Mouse (Mus musculus) layer of hippocampus, adult 9-10 months (tissue): ENCODE measurements around the gene Sec14l5.
A peak's percentile ranks its signal among the peaks of the same experiment; 100 is the strongest.

Experiments used
- DNase-seq: peaks from one replicate; pipeline ENCODE4 v3.0.0; 2022; ENCODE audit warnings: low spot score

Gene Sec14l5

DNA sequence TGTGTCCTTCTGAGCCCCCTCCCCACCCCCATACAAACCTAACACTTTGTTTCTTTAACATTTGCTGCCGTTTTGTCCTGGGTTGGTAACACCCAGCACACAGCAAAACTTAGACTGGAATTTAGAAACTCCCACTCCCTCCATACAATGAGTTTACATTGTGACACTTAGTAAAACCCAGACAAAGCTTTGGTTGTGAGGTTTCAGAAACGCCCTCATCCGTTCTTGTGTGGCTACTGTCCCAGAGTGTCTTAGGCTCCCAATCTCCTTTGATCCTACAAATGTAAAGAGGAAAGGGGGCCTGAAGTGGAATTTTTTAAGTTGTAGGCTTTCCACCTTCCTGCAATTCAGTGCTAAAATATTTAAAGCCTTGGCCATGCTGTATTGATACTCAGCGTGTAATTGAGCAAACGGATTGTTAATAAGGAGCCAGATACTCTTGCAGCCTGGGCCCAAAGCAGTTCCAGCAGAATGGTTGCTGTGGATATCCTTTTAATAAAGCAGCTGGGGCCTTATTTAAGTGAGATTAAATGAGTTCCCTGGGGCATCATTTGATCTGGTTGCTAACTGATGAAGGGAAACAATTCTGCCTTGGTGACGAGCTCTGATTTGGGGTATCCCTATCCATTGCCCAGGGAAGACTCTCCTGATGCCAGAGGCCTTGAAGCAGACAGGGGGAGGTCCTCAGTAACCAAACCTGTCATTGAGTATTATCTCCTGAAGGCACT lies 6.6 kb downstream of the Sec14l5 start:
- DNase-seq, result no peak

DNA sequence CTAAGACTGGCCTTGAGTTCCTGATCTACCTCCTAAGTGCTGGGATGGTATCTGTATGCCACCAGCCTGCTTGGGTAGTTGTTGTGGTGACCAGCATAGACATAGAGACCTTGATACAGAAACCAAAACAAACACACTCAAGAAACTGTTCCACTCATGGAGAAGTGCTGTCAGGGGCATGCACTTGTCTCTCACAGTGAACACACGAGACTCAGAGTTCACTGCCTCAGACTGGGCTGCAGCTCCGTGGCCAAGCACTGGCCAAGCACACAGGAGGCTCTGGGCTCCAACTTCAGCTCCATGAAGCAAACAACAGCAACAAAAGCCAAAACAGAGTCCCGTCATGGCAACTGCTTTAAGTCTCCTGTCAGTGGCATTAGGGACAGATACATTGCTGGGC lies 8.1 kb downstream of the Sec14l5 start:
- DNase-seq, result no peak

DNA sequence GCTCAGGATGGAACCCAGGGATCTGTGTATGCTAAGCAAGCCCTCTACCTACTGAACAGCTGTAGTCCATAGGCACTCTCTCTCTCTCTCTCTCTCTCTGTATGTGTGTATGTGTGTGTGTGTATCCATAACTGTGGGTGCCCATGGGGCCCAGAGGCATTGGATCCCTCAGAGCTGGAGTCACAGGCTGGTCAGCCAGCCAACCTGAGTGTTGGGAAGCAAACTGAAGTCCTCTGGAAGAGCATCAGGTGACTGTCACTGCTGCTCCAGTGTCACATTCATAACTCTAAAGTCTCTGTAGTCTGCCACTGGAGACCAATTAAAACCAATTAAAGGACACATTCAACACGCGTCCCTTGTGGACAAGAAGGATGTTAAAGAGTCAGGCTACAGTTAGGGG lies 9.6 kb downstream of the Sec14l5 start:
- DNase-seq, result no peak

DNA sequence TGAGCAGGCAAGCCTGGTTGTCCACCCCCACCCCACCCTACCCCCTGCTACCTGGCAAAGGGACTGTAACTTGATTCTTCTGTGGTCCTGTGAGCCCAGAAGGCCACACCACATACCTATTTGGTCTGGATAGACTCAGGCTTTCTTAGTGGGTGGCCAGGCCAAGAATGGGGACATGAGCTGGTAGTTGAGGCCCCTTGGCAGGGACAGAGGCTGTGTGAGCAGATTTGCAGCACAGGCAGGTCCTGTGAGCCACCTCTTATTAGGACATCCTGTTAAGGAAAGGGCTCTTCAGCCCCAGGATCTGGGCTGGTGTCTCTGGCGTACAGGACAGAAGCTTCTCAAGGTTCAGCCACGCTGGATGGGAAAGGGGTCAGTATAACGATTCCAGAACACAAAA lies 10.2 kb downstream of the Sec14l5 start:
- DNase-seq, result no peak

DNA sequence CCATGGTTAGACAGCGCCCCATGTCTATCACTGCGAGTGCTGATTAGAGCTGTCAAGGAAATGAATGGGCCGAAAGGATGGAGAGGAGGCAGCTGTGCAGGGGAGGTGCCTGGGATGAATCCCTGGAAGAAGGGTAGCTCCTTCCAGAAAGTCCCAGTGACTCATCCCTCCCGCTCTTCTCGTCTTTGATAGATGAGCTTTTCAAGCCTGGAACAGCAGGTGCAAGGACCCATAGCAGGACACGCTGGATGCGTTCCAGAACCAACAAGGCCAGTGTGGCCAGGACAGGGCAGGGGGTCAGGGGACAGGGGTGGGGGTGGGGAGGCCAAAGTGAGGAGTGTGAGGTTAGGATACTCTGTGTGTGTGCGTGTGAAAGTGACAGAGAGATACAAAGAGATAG lies 12.3 kb downstream of the Sec14l5 start:
- DNase-seq, result no peak

DNA sequence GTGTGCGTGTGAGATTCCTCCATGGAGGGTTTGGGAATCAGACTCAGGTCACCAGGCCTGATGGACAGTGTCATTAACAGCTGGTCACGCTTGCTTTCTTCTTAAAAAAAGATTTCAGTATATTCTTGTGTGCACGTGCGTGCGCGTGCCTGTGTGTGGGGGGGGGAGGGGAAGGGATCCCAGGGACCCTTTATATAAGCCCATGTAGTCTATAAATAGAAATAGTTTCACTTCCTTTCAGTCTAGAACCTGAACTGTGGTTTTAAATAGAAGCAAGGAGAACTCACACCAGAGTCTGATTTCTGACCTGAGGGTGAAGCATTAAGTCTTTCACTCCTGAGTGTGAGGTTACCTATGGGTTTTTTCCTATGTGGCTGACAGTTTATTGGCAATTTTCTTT lies 17.4 kb downstream of the Sec14l5 start:
- no peak for DNase-seq

DNA sequence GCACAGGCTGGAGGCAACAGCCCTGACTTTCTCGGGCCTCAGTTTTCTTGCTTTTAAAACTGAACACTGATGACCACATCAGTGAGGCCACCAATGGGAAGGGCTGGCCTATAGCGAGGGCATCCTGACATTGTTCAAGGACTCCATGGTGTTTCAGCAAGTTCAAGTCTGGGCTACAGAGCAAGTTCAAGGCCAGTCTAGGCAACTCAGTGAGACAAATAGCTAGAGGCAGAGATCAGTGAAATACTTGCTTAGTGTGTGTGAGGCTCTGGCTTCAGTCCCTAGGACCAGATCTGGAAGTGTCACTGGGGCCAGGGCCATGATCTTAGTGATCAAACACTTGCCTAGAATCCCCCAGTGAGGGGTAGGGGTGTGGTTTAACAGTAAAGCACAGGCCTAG lies 21.1 kb downstream of the Sec14l5 start:
- DNase-seq, result no peak

DNA sequence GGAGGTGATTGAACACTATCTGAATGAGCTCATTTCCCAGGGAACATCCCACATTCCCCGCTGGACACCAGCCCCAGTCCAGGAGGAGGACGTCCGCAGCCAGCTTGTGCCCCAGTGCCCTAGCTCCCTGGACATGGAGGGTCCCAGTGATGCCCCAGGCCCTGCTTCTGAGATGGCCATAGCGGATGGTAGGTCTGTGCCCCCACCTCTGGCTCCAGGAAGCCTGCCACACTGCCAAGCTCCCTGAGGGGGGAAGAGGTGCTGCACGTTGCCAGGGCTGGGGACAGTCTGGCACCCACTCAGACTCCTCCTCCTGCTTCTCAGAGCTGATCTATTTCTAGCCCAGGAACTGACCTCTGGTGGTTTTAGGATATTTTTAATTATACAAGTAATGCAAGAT lies 21.9 kb downstream of the Sec14l5 start:
- no peak for DNase-seq

DNA sequence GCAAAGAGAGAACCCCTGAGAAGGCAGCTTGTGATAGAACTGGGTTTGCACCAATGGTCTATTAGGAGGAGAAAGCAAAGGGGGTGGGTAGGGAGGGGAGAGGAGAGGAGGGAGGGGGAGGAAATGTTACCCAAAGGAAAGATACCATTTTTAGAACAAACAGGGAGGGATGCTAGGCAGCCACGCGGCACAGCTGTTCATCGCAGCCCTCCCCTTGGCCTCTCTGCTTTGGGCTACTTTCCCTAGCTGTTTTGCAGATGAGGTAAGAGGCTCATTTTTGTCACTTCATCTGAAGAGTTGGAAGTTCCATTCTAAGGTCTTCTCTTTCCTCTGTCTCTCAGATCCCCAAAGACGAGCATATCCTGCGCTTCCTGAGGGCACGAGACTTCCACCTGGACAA lies 25.7 kb downstream of the Sec14l5 start:
- DNase-seq, result no peak

DNA sequence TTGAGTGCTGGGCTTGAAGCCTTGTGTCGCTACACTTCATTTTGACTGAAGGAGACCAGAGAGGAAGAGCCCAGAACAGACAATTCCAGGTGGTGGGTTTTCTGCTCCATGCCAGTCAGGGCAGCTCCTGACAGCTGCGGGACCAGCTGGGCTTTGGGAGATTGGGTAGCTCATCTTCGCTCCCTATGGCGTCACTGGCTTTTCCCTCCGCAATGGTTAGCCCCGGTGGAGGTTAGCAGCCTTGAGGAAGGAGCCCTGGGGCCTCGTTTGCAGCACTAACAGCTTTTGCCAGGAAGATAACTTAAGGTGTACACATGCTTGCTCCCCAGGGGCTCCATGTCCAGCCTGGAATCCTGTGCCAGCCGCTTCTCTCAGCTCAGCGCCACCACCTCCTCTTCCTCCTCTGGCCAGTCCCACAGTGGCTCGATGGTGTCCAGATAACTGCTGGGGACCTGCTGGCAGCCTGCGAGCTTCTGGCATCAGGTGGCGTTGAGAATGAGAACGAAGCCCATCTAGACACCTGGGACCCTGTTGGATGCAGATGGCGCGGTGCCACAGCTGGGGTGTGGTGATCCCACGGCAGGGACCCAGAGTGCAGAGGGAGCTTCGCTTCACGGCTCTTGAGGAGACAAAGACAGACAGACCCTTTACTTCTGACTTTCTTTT lies 36.5 kb downstream of the Sec14l5 start:
- no peak for DNase-seq

DNA sequence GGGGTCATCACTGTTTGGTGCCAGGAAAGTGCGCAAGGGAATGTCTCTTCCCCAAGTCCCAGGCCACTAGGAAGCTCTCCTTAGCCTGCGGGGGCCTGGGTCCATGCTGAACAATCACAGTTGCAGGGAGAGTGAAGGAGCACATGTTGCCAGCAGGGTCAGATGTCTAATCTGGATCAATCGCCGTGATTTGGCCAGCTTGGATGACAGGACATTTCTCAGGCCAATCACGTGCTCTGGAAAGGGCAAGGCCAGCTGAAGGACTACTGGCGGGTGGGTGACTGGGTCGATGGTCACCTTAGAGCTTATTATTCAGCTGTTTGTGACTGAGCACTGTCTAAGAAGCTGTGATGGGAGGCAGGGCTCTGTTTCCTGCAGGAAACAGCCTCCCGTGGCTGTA lies 37.2 kb downstream of the Sec14l5 start:
- DNase-seq, result no peak

DNA sequence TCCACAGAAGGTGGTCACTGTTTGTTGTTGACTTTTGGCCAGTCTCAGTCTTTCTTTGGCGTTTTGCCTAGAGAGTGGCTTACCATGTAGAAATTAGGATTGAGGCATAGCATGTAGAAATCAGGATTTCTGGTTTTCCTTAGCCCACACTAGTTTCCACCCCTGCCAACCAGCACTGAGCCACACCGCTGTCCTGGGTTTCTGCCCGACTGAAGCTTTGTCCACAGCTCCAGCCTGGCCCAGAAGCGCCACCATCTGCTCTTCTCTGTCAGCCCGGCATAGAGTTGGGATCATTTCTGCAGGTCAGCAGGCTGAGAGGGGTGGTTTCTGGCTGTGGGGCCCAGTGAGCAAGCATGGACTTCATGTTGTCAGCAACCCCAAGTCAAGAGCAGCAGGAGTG lies 38.0 kb downstream of the Sec14l5 start:
- DNase-seq, result no peak

DNA sequence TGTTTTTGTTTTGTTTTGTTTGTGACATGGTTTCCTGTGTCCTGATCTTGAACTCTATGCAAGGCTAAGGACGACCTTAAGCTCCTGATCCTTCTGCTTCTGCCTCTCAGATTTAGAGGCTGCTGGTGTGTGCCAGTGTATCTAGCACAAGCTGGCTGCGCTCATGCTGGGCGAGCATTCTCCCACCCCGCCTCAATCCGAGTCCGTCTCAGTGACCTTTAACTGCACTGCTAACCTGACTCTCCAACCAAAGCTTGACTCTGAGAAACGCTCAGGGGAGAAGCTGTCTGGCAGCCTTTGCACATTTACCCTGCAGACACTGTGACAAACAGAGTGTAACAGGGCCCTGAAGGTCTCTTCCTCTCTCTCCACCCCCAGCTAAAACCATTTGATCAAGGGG lies 38.8 kb downstream of the Sec14l5 start:
- no peak for DNase-seq

DNA sequence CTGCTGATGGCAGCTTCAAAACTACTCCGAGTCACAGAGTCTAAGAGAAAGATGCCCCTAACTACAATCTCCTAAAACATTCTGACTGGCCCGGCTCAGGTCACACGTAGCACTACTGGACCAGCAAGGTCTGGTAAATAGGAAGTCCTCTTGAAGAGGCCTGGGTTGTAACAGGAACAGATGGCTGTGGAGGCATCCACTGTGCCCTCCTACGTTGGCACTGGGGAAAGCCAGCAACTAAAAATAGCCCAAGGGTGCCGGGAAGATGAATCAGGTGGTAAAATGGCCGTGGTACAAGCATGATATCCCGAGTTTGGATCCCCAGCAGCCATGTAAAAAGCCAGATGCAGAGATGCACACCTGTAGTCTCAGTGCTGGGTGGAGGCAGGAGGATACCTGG lies 39.3 kb downstream of the Sec14l5 start:
- no peak for DNase-seq

DNA sequence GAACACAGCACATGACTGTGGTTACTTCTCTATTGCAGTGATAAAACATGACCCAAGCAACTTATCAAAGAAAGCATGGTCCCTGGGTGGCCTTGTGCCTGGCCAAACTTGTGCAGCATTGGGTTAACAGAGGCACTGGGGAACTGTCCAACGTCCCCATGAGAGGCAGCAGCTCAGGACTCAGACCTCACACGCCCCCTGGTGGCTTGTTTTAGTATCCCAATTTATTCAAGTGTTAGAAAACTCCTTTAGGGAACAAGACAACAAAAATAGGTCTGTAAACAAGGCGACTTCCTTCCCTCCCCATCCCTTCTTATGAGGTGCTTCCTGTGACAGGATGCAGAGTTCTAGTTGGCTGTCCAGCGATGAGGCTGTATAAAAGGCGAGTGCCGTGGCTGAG lies 48.2 kb downstream of the Sec14l5 start:
- no peak for DNase-seq

DNA sequence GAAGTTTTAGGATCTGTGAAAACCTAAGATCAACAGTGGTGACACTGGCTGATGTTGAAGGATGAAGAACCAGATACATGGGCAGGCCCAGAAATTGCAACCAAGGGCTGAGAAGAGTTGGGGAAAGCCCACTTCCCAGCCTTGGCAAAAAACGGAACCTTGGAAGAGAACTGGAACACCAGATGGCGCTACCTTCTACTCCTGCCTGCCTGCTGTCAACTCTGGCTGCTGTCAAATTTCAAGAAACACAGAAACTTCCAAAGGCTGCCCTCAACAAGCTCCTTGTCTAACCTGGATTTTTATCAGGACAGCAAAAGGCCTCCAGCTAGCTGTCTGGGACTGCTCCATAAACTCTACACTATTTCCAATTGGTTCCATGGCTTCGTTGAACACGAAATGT lies 55.8 kb downstream of the Sec14l5 start:
- peak; percentile 50 for DNase-seq

DNA sequence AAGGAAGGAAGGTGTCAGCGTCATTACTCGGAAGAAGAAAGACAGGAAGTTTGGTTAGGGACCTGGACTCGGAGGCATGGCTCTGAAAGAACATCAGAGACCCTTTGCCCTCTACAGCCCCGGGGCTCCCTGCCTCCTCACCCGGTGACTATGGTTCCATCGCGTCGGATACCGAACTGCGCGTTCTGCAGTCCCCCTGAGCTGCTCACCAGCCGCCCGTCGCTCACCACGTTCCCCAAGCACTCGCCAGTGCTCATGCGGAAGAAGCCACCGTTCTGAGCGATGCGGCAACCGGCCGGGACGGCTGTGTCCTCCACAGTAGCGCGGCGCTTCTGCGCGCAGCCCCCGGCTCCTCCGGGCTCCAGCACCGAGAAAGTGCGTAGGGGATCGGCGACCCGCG lies 56.3 kb downstream of the Sec14l5 start:
- DNase-seq, result no peak

DNA sequence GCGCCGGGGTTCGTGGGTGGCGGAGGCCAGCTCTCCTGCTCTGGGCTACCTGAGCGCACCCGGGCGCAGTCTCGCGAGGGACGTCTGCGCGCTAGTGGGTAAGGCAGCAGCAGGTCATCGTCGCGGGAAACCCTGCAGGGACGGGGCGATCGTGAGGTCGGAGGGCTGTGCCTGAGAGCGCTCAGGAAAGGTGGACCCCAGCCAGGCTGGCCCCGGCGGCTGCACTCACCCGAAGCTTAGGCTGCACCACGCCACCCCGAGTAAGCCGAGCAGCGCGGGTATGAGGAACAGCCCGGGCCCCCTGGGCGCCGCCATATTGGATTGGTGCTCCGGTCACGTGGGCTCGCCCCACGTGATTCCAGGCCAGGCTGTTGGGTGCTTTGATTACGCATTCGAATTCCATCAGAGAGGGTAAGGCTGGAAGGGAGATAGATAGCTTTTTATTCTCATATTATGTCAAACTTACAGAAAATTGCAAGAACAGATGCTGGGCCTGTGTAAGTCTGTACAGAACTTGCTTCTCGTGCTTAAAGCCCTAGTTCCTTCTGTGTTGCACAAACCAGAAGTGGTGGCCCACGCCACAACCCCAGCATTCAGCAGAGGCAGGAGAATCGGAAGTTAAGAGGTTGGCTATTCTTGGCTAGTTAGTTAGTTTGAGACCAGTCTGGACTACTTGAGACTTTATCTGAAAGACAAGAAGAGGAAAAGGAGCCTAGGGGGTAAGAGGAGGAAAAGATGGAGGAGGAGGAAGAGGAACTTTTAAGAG lies 56.9 kb downstream of the Sec14l5 start, which contains the start of gene Nagpa:
Gene Nagpa (minus strand): TSS at position 345 of the 766 bp plus-strand sequence.
- DNase-seq, result peak; percentile 67

DNA sequence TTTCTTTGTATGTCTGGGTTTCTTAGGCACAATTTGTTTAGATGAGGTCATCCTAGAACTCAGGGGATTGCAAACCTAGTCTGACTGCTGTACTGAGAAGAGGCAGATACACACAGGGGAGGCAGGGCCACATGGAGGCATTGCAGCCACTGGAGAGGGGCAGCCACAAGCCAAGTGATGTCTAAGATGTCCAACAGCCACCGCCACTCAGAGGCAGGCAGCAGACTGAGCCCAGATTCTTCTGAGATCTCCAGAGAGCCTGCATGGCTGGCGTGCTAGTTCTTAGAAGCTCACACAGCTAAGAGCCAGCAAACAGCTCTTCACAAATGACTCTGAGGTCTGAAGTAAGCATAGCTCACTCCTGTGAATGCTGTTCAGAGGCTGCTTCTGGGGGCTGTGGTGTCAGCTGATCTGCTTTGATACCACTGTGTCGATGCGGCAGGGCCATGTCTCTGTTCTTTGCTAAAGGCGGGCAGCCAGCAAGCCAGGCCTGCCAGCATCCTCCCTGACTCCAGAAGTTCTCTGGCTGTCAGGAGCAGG lies 58.6 kb downstream of the Sec14l5 start:
- DNase-seq, result no peak

DNA sequence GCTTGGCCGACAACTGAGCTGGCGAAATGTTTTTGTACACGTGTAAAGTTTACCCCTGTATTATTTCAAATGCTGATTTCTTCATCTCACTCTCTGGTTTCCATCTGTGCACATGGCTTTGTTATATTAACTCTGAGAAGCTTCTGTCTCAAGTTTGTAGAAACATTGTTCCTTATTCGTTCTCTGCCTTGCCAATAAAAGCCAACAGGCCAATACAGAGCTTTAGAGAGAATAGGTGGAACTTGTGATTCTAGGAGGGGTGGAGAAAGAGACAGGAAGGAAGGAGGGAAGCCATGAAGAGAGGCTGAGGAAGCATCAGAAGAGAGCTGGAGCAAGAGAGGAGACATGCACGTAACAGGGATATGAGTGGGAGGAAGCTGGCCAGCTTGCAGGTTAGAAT lies 59.1 kb downstream of the Sec14l5 start:
- DNase-seq, result peak; percentile 38

DNA sequence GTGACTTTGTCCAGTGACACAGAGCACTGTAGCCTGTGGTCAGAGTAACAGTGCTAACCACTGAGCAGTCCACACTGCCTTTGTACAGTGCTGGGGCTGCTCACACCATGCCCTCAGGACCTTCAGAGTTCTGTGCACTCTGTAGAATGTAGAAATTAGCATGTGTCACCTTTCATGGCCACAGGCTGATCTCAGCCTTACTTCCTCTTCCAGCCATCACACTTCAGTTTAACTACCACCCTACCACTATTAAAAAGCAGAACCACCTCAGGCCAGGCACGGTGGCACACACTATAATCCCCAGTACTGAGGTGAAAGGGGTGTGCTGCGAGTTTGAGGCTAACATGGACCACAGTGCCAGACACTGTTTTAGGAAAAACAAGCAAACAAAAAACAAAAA lies 63.5 kb downstream of the Sec14l5 start:
- no peak for DNase-seq

DNA sequence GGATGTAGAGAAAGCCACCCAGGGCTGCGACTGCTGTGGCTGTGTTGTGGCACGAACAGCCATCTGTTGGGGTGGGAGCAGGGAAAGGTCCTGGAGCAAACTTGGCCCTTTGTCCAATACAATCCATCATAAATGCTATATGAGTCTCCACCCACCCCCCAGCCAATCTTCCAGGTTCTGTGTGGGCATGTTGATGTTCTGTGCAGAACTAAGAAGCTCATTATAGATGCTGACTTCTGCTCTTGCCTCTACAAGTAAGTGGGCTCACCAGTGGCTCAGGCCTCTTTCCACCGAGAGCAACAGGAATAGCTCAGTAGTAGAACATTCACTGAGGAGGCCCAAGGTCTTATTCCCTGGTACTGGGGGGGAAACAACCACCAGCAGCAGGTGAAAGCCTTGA lies 65.2 kb downstream of the Sec14l5 start:
- no peak for DNase-seq

DNA sequence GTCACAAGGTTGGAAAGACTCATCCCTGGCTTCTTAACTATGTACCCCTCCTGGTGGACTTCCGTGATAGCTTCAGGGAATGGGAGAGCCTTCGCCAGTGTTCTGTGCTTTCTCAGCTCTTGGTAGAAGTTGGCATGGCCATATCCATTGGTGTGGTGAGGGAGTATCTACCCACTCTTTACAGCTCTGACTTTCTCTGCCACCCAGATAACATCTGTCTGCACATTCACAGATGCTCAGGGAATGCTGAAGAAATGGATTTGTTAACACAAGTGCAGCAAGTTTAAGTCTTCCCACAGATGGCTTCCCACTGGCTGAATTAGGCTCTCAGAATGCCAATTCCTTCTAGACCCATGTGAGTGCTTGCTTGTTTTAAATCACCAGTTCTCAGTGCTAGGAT lies 67.2 kb downstream of the Sec14l5 start:
- no peak for DNase-seq
